Mouse (Mus musculus) MEL (cell line): ENCODE measurements around the gene Wipf3. TPM values are rescaled to one million over a fixed set of nuclear protein-coding genes. Genes with fewer than 3 reads are reported as not detected.

Source experiments
- DNase-seq: peaks from one replicate; pipeline ENCODE4 v3.0.0; 2011; ENCODE audit warnings: low read depth, low spot score
- H3K27ac ChIP-seq: 2 replicates; pipeline ENCODE4 v1.5.1; 2012; ENCODE audit warnings: low read depth, mild to moderate bottlenecking, control low read depth, low read length, moderate library complexity; ENCODE audit not compliant: control insufficient read depth
- H3K27me3 ChIP-seq, 2 experiments: fragments of 150-350 bp in 1 of 2; sonication (generic) in 1 of 2; 2 replicates each; pipeline ENCODE4 v1.6.1; 2012; ENCODE audit warnings: low read length in 2 of 2, mild to moderate bottlenecking in 2 of 2, improper control_type of control experiment in 1 of 2, moderate library complexity in 1 of 2; ENCODE audit not compliant: insufficient read depth in 2 of 2, control insufficient read depth in 1 of 2
- H3K36me3 ChIP-seq, 2 experiments: 2 replicates each; pipeline ENCODE4 v1.6.1; 2012 to 2014; ENCODE audit warnings: low read length in 2 of 2, improper control_type of control experiment in 1 of 2, inconsistent platforms in 1 of 2, mild to moderate bottlenecking in 1 of 2; ENCODE audit not compliant: insufficient read depth in 2 of 2, control insufficient read depth in 1 of 2
- H3K4me1 ChIP-seq, 2 experiments: fragments of 150-350 bp in 1 of 2; sonication (generic) in 1 of 2; 2 replicates each; pipeline ENCODE4 v1.6.1; 2012; ENCODE audit warnings: low read length in 2 of 2, improper control_type of control experiment in 1 of 2, mild to moderate bottlenecking in 1 of 2; ENCODE audit not compliant: insufficient read depth in 2 of 2, control insufficient read depth in 1 of 2
- H3K4me3 ChIP-seq, 2 experiments: fragments of 150-350 bp in 1 of 2; sonication (generic) in 1 of 2; 2 replicates each; pipeline ENCODE4 v1.5.1; 2012; ENCODE audit warnings: low read depth in 2 of 2, low read length in 2 of 2, mild to moderate bottlenecking in 2 of 2, moderate library complexity in 2 of 2, control low read depth in 1 of 2, improper control_type of control experiment in 1 of 2; ENCODE audit not compliant: control insufficient read depth in 1 of 2, insufficient read depth in 1 of 2
- H3K79me2 ChIP-seq: 2 replicates; pipeline ENCODE4 v1.6.1; 2012; ENCODE audit warnings: mild to moderate bottlenecking, low read length, moderate library complexity; ENCODE audit not compliant: control insufficient read depth, poor library complexity, insufficient read depth
- H3K9ac ChIP-seq: 2 replicates; pipeline ENCODE4 v1.6.1; 2012; ENCODE audit warnings: low read depth, mild to moderate bottlenecking, control low read depth, low read length, moderate library complexity; ENCODE audit not compliant: control insufficient read depth, poor library complexity, severe bottlenecking
- H3K9me3 ChIP-seq: fragments of 150-350 bp; sonication (generic); replicated peaks from 2 replicates; pipeline ENCODE4 v1.6.1; 2012; ENCODE audit warnings: mild to moderate bottlenecking, low read length, improper control_type of control experiment, moderate library complexity; ENCODE audit not compliant: insufficient read depth
- CHD1 ChIP-seq: IDR thresholded peaks from 2 replicates; pipeline ENCODE4 v1.6.1; 2012; ENCODE audit warnings: low read depth, mild to moderate bottlenecking, inconsistent platforms, low read length, improper control_type of control experiment
- CTCF ChIP-seq, 3 experiments: IDR thresholded peaks in 2 of 3; conservative IDR thresholded peaks in 1 of 3; 2 replicates each; pipeline ENCODE4 v1.5.1; 2011 to 2012; ENCODE audit warnings: low read length in 3 of 3, low read depth in 2 of 3, mild to moderate bottlenecking in 2 of 3, improper control_type of control experiment in 1 of 3, inconsistent platforms in 1 of 3, mixed read lengths in 1 of 3, moderate library complexity in 1 of 3; ENCODE audit not compliant: control insufficient read depth in 1 of 3, insufficient read depth in 1 of 3, poor library complexity in 1 of 3, severe bottlenecking in 1 of 3
- E2F4 ChIP-seq: IDR thresholded peaks from 2 replicates; pipeline ENCODE4 v1.6.1; 2011; ENCODE audit warnings: low read depth, low read length, improper control_type of control experiment, borderline replicate concordance
- ELF1 ChIP-seq: IDR thresholded peaks from 2 replicates; pipeline ENCODE4 v1.6.1; 2014; ENCODE audit warnings: low read depth, mild to moderate bottlenecking, inconsistent platforms, low read length, improper control_type of control experiment, moderate library complexity
- EP300 ChIP-seq, 2 experiments: IDR thresholded peaks; 2 replicates each; pipeline ENCODE4 v1.6.1; 2011; ENCODE audit warnings: improper control_type of control experiment in 2 of 2, low read length in 2 of 2, low read depth in 1 of 2, mild to moderate bottlenecking in 1 of 2
- GABPA ChIP-seq: IDR thresholded peaks from 2 replicates; pipeline ENCODE4 v1.6.1; 2012; ENCODE audit warnings: low read depth, mild to moderate bottlenecking, inconsistent platforms, low read length, improper control_type of control experiment, moderate library complexity
- HCFC1 ChIP-seq: IDR thresholded peaks from 2 replicates; pipeline ENCODE4 v1.6.1; 2012; ENCODE audit warnings: low read depth, mild to moderate bottlenecking, inconsistent platforms, low read length, improper control_type of control experiment, moderate library complexity
- JUND ChIP-seq: IDR thresholded peaks from 2 replicates; pipeline ENCODE4 v1.6.1; 2011; ENCODE audit warnings: low read depth, mild to moderate bottlenecking, improper control_type of control experiment, low read length
- MAFK ChIP-seq: IDR thresholded peaks from 2 replicates; pipeline ENCODE4 v1.6.1; 2011; ENCODE audit warnings: low read depth, mild to moderate bottlenecking, low read length, improper control_type of control experiment, borderline replicate concordance
- MAX ChIP-seq: IDR thresholded peaks from 2 replicates; pipeline ENCODE4 v1.6.1; 2011; ENCODE audit warnings: low read length, improper control_type of control experiment
- MAZ ChIP-seq: IDR thresholded peaks from 2 replicates; pipeline ENCODE4 v1.6.1; 2012; ENCODE audit warnings: low read depth, mild to moderate bottlenecking, inconsistent platforms, low read length, improper control_type of control experiment
- MEF2A ChIP-seq: IDR thresholded peaks from 2 replicates; pipeline ENCODE4 v1.6.1; 2014; ENCODE audit warnings: low read depth, mild to moderate bottlenecking, inconsistent platforms, low read length, improper control_type of control experiment; ENCODE audit not compliant: poor library complexity, insufficient replicate concordance, severe bottlenecking; ENCODE audit errors: extremely low read depth
- MXI1 ChIP-seq: IDR thresholded peaks from 2 replicates; pipeline ENCODE4 v1.6.1; 2011; ENCODE audit warnings: mild to moderate bottlenecking, low read depth, low read length, improper control_type of control experiment
- MYB ChIP-seq: IDR thresholded peaks from 2 replicates; pipeline ENCODE4 v1.6.1; 2011; ENCODE audit warnings: mild to moderate bottlenecking, low read depth, low read length, improper control_type of control experiment
- NELFE ChIP-seq: IDR thresholded peaks from 2 replicates; pipeline ENCODE4 v1.6.1; 2011; ENCODE audit warnings: low read depth, low read length, improper control_type of control experiment
- NRF1 ChIP-seq: IDR thresholded peaks from 2 replicates; pipeline ENCODE4 v1.6.1; 2014; ENCODE audit warnings: low read depth, mild to moderate bottlenecking, inconsistent platforms, low read length, improper control_type of control experiment, moderate library complexity; ENCODE audit not compliant: poor library complexity, insufficient read depth, severe bottlenecking
- SIN3A ChIP-seq: IDR thresholded peaks from 2 replicates; pipeline ENCODE4 v1.6.1; 2012; ENCODE audit warnings: low read length, improper control_type of control experiment, inconsistent platforms
- SMC3 ChIP-seq: IDR thresholded peaks from 2 replicates; pipeline ENCODE4 v1.6.1; 2011; ENCODE audit warnings: low read depth, low read length, improper control_type of control experiment
- TAL1 ChIP-seq: IDR thresholded peaks from 2 replicates; pipeline ENCODE4 v1.6.1; 2012; ENCODE audit warnings: mild to moderate bottlenecking, inconsistent platforms, low read length, moderate library complexity, mixed read lengths
- TBP ChIP-seq: IDR thresholded peaks from 2 replicates; pipeline ENCODE4 v1.8.0; 2011; ENCODE audit warnings: low read depth, low read length, improper control_type of control experiment
- UBTF ChIP-seq: IDR thresholded peaks from 2 replicates; pipeline ENCODE4 v1.6.1; 2012; ENCODE audit warnings: low read depth, mild to moderate bottlenecking, inconsistent platforms, low read length, improper control_type of control experiment, moderate library complexity, borderline replicate concordance; ENCODE audit not compliant: insufficient read depth
- USF1 ChIP-seq: IDR thresholded peaks from 2 replicates; pipeline ENCODE4 v1.6.1; 2014; ENCODE audit warnings: low read depth, mild to moderate bottlenecking, inconsistent platforms, low read length, improper control_type of control experiment, moderate library complexity
- USF2 ChIP-seq, 2 experiments: IDR thresholded peaks; 2 replicates each; pipeline ENCODE4 v1.6.1; 2011 to 2012; ENCODE audit warnings: improper control_type of control experiment in 2 of 2, low read length in 2 of 2, borderline replicate concordance in 1 of 2, inconsistent platforms in 1 of 2, low read depth in 1 of 2, mild to moderate bottlenecking in 1 of 2; ENCODE audit not compliant: insufficient read depth in 1 of 2
- ZC3H11A ChIP-seq: IDR thresholded peaks from 2 replicates; pipeline ENCODE4 v1.6.1; 2012; ENCODE audit warnings: low read depth, mild to moderate bottlenecking, inconsistent platforms, low read length, improper control_type of control experiment
- ZKSCAN1 ChIP-seq: IDR thresholded peaks from 2 replicates; pipeline ENCODE4 v1.6.1; 2012; ENCODE audit warnings: low read depth, mild to moderate bottlenecking, inconsistent platforms, low read length, improper control_type of control experiment, moderate library complexity
- ZMIZ1 ChIP-seq: IDR thresholded peaks from 2 replicates; pipeline ENCODE4 v1.6.1; 2012; ENCODE audit warnings: low read depth, mild to moderate bottlenecking, inconsistent platforms, low read length, improper control_type of control experiment, moderate library complexity
- polyA plus RNA-seq, 2 experiments: library from polyadenylated mRNA; stranded (reverse) in 1 of 2; unstranded in 1 of 2; fragments of >175 nt in 1 of 2; fragments of >200 nt in 1 of 2; gene quantifications; 2 replicates each; pipeline versions ENCODE4 v1.2.1 to v1.2.4; 2012; ENCODE audit warnings: low replicate concordance in 2 of 2, low read depth in 1 of 2; ENCODE audit not compliant: insufficient read length in 2 of 2, insufficient read depth in 1 of 2, missing spikeins in 1 of 2
- total RNA-seq: library from RNA; depleted of rRNA; stranded (reverse); fragments of 300-350 nt; gene quantifications from 2 replicates; pipeline ENCODE4 v1.2.3, GENCODE M21; 2012

Wipf3 gene
- total and polyA plus RNA-seq, 3 experiments: not detected

- Histone ChIP-seq H3K9ac (no peak overlapping the region), H3K27ac (no peak overlapping the region), H3K79me2 (no peaks in the 10 kb centered on the region), H3K4me3 (no peak overlapping the region), H3K9me3 (no peaks in the 10 kb centered on the region), H3K4me1 (no peaks in the 10 kb centered on the region), H3K27me3 (no peaks in the 10 kb centered on the region), H3K36me3 (no peaks in the 10 kb centered on the region)
- TF ChIP-seq USF1 (no peak), ELF1 (no peak), MAFK (no peak), JUND (no peak), MYB (no peak), NRF1 (no peak), CHD1 (no peak), TAL1 (no peak), UBTF (no peak), TBP (no peak), SIN3A (no peak), CTCF (IDR thresholded peaks at IDR 0.05 in 2 of 3, conservative IDR thresholded peaks at IDR 0.05 in 1 of 3; ENCODE audit: control insufficient read depth in 1 of 3, insufficient read depth in 1 of 3, low read depth in 2 of 3, low read length in 3 of 3, poor library complexity in 1 of 3, severe bottlenecking in 1 of 3) (no peak), MAX (no peak), EP300 (IDR thresholded peaks at IDR 0.05; ENCODE audit: low read depth in 1 of 2, low read length in 2 of 2) (no peak), ZMIZ1 (no peak), E2F4 (no peak), ZKSCAN1 (no peak)
- no peak for DNase-seq
Measured at GRCm38 (mm10) chr6:54410451-54410850, 19.0 kb upstream of the Wipf3 start.

- H3K9ac ChIP-seq: no peak overlapping the region
Measured at GRCm38 (mm10) chr6:54411591-54411990, 17.8 kb upstream of the Wipf3 start.

More at GRCm38 (mm10) chr6:54411591-54411990, 17.8 kb upstream of the Wipf3 start:
- Histone ChIP-seq H3K79me2 (no peaks in the 10 kb centered on the region), H3K27ac (no peak overlapping the region), H3K4me3 (no peak overlapping the region), H3K9me3 (no peaks in the 10 kb centered on the region), H3K27me3 (no peaks in the 10 kb centered on the region), H3K36me3 (no peaks in the 10 kb centered on the region), H3K4me1 (no peaks in the 10 kb centered on the region)
- TF ChIP-seq HCFC1: no peak
- no peak for TF ChIP-seq MEF2A
- no peak for TF ChIP-seq GABPA
- TF ChIP-seq MXI1: no peak
- TF ChIP-seq NRF1: no peak
- no peak for TF ChIP-seq ZC3H11A
- TF ChIP-seq USF2 (IDR thresholded peaks at IDR 0.05; ENCODE audit: borderline replicate concordance in 1 of 2, insufficient read depth in 1 of 2, low read depth in 1 of 2, low read length in 2 of 2): no peak
- TF ChIP-seq MAZ: no peak
- TF ChIP-seq NELFE: no peak
- no peak for TF ChIP-seq SMC3
- no peak for TF ChIP-seq CTCF (IDR thresholded peaks at IDR 0.05 in 2 of 3, conservative IDR thresholded peaks at IDR 0.05 in 1 of 3; ENCODE audit: control insufficient read depth in 1 of 3, insufficient read depth in 1 of 3, low read depth in 2 of 3, low read length in 3 of 3, poor library complexity in 1 of 3, severe bottlenecking in 1 of 3)
- DNase-seq: no peak
